Mouse (Mus musculus): ENCODE data around the gene Cd209f. TPM values are rescaled to one million over a fixed set of nuclear protein-coding genes. Genes with fewer than 3 reads are reported as not detected.
"Not testable (repeated sequence)": the region's sequence is repeated elsewhere in the genome, so short reads cannot be mapped to it uniquely, and the experiment has no call there.

Gene Cd209f
- polyA plus RNA-seq (2015; fragmentation: Nextera tagmentation; extraction: Ambion mirVana): not detected in 2 replicates

GRCm38 (mm10) chr8:4105735-4106134 is at the start of gene Cd209f:
Cd209f (minus strand) TSS chr8:4105835.
- H3K27me3 ChIP-seq; H3K4me3 ChIP-seq; ATAC-seq (ENCODE audit: insufficient number of reproducible peaks, low FRiP score, low TSS enrichment, low read depth); H3K4me1 ChIP-seq; H3K9me3 ChIP-seq; H3K9ac ChIP-seq; H3K4me2 ChIP-seq; H3K27ac ChIP-seq; H3K36me3 ChIP-seq: not testable (repeated sequence)
- WGBS: 60% methylated on average over 2 of the region's 2 CpGs

DNA sequence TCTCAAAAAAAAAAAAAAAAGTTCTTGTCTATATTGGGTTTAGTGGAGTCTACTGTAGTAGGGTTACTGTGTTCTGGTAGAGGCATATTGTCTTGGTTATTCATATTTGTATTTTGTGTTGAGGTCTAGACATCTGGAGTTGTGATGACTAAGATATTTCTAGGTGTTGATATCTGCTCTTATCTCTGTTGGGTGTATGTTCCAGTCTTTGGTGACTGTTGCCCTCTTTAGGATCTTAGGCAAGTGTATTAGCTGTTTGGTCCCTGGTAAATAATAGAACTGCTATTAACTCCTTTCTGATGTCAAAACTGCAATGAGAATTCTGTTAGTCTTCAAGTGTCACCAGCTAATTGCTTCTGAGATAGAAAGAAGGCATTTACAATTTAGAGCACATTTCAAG is 49.2 kb upstream of the Cd209f start:
- no peak for ATAC-seq (ENCODE audit: insufficient number of reproducible peaks, low FRiP score, low TSS enrichment, low read depth)
- H3K4me3 ChIP-seq: no peak overlapping the region
- H3K4me1 ChIP-seq: no peaks in the 10 kb centered on the region
- no peaks in the 10 kb centered on the region for H3K36me3 ChIP-seq
- H3K27ac ChIP-seq: no peak overlapping the region
- no peak overlapping the region for H3K9ac ChIP-seq
- H3K4me2 ChIP-seq: no peak overlapping the region
- no peaks in the 10 kb centered on the region for H3K9me3 ChIP-seq
- H3K27me3 ChIP-seq: no peaks in the 10 kb centered on the region

DNA sequence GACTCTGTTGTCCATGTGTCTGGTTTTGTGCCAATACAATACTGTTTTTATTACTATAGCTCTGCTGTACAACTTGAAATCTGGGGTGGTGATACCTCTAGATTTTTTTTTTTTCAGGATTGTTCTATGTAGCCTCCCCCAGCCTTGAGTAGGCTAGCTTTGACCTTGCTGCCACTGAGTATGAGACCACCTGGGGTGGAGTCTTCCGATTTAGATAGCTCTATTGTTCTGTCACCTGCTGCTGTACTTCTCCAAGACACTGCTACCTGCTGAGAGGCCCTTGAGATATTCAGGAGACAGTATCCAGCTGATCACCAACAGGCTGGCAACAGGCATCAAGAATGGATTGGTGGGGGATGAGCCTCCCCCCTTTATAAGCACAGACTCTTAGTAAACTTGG is 41.6 kb upstream of the Cd209f start:
- WGBS: 38% methylated on average over 1 of the region's 1 CpGs
- Histone ChIP-seq H3K36me3 (no peaks in the 10 kb centered on the region), H3K27me3 (no peaks in the 10 kb centered on the region), H3K9ac (no peak overlapping the region), H3K9me3 (no peaks in the 10 kb centered on the region), H3K4me1 (no peaks in the 10 kb centered on the region), H3K27ac (no peak overlapping the region), H3K4me3 (no peak overlapping the region), H3K4me2 (no peak overlapping the region)
- no peak for ATAC-seq (ENCODE audit: insufficient number of reproducible peaks, low FRiP score, low TSS enrichment, low read depth)

GRCm38 (mm10) chr8:4141721-4142120 is 36.1 kb upstream of the Cd209f start:
- 0 out of 2 replicates have a peak, but pooled peaks cover 7% of the 10 kb centered on the region for H3K27me3 ChIP-seq
- no peak overlapping the region for H3K9ac ChIP-seq
- H3K27ac ChIP-seq: no peak overlapping the region
- no peaks in the 10 kb centered on the region for H3K4me1 ChIP-seq
- no peak for ATAC-seq (ENCODE audit: insufficient number of reproducible peaks, low FRiP score, low TSS enrichment, low read depth)
- H3K4me2 ChIP-seq: no peak overlapping the region
- no peaks in the 10 kb centered on the region for H3K36me3 ChIP-seq
- H3K9me3 ChIP-seq: no peaks in the 10 kb centered on the region
- 65% methylated on average over 3 of the region's 3 CpGs for WGBS
- H3K4me3 ChIP-seq: no peak overlapping the region

DNA sequence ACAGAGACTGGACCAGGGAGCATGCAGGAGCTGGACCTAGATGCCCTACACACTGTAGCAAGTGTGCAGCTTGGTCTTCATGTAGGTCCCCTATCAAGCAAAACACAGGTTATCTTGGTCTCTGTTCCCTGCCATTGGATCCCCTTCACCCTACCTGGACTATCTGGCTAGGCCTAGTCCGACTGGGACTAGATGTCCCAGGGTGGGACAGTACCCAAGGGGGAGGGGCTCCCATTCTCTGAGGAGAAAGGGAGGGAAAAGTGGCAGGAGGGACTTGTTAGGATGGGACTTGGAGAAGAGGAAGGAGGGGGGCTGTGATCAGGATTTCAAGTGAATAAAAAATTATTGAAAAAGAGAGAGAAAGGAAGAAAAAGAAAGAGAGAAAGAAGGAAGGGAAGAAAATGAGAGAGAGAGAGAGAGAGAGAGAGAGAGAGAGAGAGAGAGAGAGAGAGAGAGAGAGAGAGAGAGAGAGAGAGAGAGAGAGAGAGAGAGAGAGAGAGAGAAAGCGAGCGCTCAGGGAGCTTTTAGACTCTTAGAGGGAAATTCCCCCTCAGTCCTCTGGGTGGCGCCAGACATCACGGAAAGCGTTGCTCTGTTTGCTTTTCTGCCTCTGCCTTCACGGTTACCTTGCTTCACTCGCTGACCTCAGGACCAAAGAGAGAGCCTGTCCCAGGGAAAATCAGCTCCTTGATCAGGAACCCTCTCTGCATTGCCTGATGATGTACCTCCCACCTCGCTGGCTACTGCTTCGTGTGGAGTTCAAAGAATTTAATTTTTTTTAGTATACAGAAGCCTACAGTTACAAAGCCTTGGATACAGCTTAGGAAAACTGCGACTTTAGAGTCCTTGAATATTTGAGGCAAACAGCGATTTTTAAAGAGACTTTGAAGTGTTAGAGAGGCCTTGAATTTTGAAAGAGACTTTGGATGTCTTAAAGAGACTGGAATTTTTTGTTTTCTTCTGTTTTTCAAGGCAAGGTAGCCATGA is 34.3 kb upstream of the Cd209f start:
- Histone ChIP-seq H3K4me2 (no peak overlapping the region), H3K4me3 (no peak overlapping the region), H3K27ac (no peak overlapping the region), H3K4me1 (no peaks in the 10 kb centered on the region), H3K36me3 (no peaks in the 10 kb centered on the region), H3K27me3 (0 out of 2 replicates have a peak, but pooled peaks cover 7% of the 10 kb centered on the region), H3K9me3 (no peaks in the 10 kb centered on the region), H3K9ac (no peak overlapping the region)
- 13% methylated on average over 12 of the region's 12 CpGs for WGBS
- ATAC-seq (ENCODE audit: insufficient number of reproducible peaks, low FRiP score, low TSS enrichment, low read depth): no peak

DNA sequence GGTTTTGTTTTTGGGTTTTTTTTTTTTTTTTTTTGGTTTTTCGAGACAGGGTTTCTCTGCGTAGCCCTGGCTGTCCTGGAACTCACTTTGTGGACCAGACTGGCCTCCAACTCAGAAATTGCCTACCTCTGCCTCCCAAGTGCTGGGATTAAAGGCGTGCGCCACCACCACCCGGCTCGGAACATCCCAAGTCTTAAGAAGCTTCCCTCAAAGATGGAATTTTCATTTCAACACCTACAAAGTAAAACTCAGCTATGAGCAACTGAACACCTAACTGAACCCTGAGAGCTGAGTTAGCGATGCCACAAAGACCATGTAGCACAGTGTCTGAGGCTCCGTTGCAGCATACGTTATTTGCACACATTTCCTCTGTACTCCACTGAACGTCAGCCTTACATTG is 28.2 kb upstream of the Cd209f start, which contains the start of gene Cd209g:
TSS of gene Cd209g (plus strand) at position 301 of the 400 bp plus-strand sequence.
- Histone ChIP-seq H3K27ac (no peak within 1 kb of the TSS), H3K4me1 (no peaks in the 10 kb centered on the region), H3K4me2 (no peak within 1 kb of the TSS), H3K27me3 (0 out of 2 replicates have a peak, but pooled peaks cover 7% of the 10 kb centered on the region), H3K9me3 (no peaks in the 10 kb centered on the region), H3K36me3 (no peaks in the 10 kb centered on the region), H3K9ac (no peak within 1 kb of the TSS), H3K4me3 (no peak within 1 kb of the TSS)
- WGBS: 91% methylated on average over 10 of the region's 10 CpGs
- no peak for ATAC-seq (ENCODE audit: insufficient number of reproducible peaks, low FRiP score, low TSS enrichment, low read depth)

DNA sequence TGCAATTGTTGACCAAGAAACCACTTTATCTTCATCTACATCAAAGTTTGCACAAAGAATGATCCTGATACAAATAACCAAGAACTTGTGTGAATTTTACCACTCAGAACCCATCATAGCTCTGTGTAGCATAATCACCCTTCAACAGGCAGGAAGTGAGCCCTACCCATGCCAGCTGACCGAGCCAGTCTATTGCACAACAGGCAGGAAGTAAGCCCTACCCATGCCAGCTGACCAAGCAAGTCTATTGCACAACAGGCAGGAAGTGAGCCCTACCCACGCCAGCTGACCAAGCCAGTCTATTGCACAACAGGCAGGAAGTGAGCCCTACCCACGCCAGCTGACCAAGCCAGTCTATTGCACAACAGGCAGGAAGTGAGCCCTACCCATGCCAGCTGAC is 17.1 kb downstream of the Cd209f start:
- not testable (repeated sequence) for H3K36me3 ChIP-seq; H3K9me3 ChIP-seq; H3K27ac ChIP-seq; H3K27me3 ChIP-seq; H3K4me3 ChIP-seq; H3K4me1 ChIP-seq; H3K4me2 ChIP-seq; ATAC-seq (ENCODE audit: insufficient number of reproducible peaks, low FRiP score, low TSS enrichment, low read depth); H3K9ac ChIP-seq
- WGBS: 85% methylated on average over 3 of the region's 3 CpGs

DNA sequence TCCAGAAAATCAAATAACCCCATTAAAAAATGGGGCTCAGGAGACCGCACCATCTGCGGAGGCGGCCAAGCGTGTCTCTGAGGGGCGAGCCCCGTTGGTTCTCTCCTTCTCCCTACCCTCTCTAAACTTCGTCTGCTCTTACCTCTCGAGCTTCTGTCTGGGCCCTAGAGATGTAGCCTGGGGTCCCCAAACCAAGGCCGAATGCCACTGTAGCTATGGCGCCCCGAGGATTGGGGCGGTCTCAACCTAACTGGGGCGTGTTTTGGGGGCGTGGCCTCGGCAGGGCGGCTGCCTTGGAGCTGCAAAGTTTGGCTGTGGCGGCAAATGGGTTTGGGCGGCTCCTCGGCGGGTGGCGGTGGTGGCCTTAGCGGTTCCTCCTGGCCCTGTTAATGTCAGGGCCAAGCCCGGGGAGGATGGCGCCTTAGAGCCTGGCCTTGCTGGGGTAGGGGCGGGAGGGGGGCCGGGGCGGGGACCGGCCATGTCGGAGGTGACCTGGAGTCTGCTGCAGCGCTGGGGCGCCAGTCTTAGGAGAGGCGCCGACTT is 18.4 kb downstream of the Cd209f start:
- not testable (repeated sequence) for H3K4me2 ChIP-seq, H3K4me3 ChIP-seq, H3K27me3 ChIP-seq

More for the DNA sequence above, 18.4 kb downstream of the Cd209f start:
- not testable (repeated sequence) for H3K27ac ChIP-seq; H3K36me3 ChIP-seq; H3K9ac ChIP-seq; H3K9me3 ChIP-seq; H3K4me1 ChIP-seq; ATAC-seq (ENCODE audit: insufficient number of reproducible peaks, low FRiP score, low TSS enrichment, low read depth)
- 39% methylated on average over 33 of the region's 33 CpGs for WGBS

Other genes with a start within 250 kb of the Cd209f start
- gene Cd209d, start 227.3 kb downstream of the Cd209f start, polyA plus RNA-seq (2015; fragmentation: Nextera tagmentation; extraction: Ambion mirVana): not detected in 2 replicates
- gene Cd209b, start 179.0 kb downstream of the Cd209f start, polyA plus RNA-seq (2015; fragmentation: Nextera tagmentation; extraction: Ambion mirVana): not detected in 2 replicates
- gene Cd209c, start 151.1 kb downstream of the Cd209f start, polyA plus RNA-seq (2015; fragmentation: Nextera tagmentation; extraction: Ambion mirVana): 0.27 and 0.36 TPM in 2 replicates
- gene Cd209g, start 28.3 kb upstream of the Cd209f start, polyA plus RNA-seq (2015; fragmentation: Nextera tagmentation; extraction: Ambion mirVana): not detected in 2 replicates
- gene Evi5l, start 60.7 kb upstream of the Cd209f start, polyA plus RNA-seq (2015; fragmentation: Nextera tagmentation; extraction: Ambion mirVana): 28.7 and 30.1 TPM in 2 replicates
- 0.73 and 0.86 TPM in 2 replicates for gene Prr36, start 111.6 kb upstream of the Cd209f start, polyA plus RNA-seq (2015; fragmentation: Nextera tagmentation; extraction: Ambion mirVana)
- gene Lrrc8e, start 121.0 kb upstream of the Cd209f start, polyA plus RNA-seq (2015; fragmentation: Nextera tagmentation; extraction: Ambion mirVana): 2.3 TPM in 2 replicates
- gene Map2k7, start 132.9 kb upstream of the Cd209f start, polyA plus RNA-seq (2015; fragmentation: Nextera tagmentation; extraction: Ambion mirVana): 25.1 and 27.1 TPM in 2 replicates
- gene Gm49320, start 133.0 kb upstream of the Cd209f start, polyA plus RNA-seq (2015; fragmentation: Nextera tagmentation; extraction: Ambion mirVana): 0.90 and 1.4 TPM in 2 replicates
- gene Tgfbr3l, start 142.4 kb upstream of the Cd209f start, polyA plus RNA-seq (2015; fragmentation: Nextera tagmentation; extraction: Ambion mirVana): 2.8 and 4.2 TPM in 2 replicates
- 50.6 and 55.9 TPM in 2 replicates for gene Snapc2, start 147.2 kb upstream of the Cd209f start, polyA plus RNA-seq (2015; fragmentation: Nextera tagmentation; extraction: Ambion mirVana)
- gene Ctxn1, start 153.4 kb upstream of the Cd209f start, polyA plus RNA-seq (2015; fragmentation: Nextera tagmentation; extraction: Ambion mirVana): 46.2 and 49.8 TPM in 2 replicates
- gene Timm44, start 170.1 kb upstream of the Cd209f start, polyA plus RNA-seq (2015; fragmentation: Nextera tagmentation; extraction: Ambion mirVana): 52.0 and 52.9 TPM in 2 replicates
- 13.5 and 13.7 TPM in 2 replicates for gene Ccl25, start 219.4 kb upstream of the Cd209f start, polyA plus RNA-seq (2015; fragmentation: Nextera tagmentation; extraction: Ambion mirVana)
- gene Elavl1, start 219.6 kb upstream of the Cd209f start, polyA plus RNA-seq (2015; fragmentation: Nextera tagmentation; extraction: Ambion mirVana): 209 and 215 TPM in 2 replicates

All from limb, embryonic 15.5 days (tissue).